Mouse (Mus musculus) heart, postnatal 0 days (tissue): ENCODE results near the gene Pim3.

ENCODE experiments used
- CTCF ChIP-seq: IDR thresholded peaks from 2 replicates; pipeline ENCODE4 v1.5.1; 2016; ENCODE audit warnings: antibody characterized with exemption, control low read depth, low read depth
- EP300 ChIP-seq: IDR thresholded peaks from 2 replicates; pipeline ENCODE4 v1.6.1; 2016; ENCODE audit warnings: antibody characterized with exemption, low read depth

GRCm38 (mm10) chr15:88836571-88836970 is 25.4 kb upstream of the Pim3 start:
- TF ChIP-seq CTCF = no peak
- TF ChIP-seq EP300 = no peak
